Comparison of ENCODE assay signal across 8 mouse cellular contexts in genomic region chr1:184853339-184853738, GRCm38 (mm10). TPM values are rescaled to one million over a fixed set of nuclear protein-coding genes. Genes with fewer than 3 reads are reported as not detected.
A peak's percentile ranks its signal among the peaks of the same experiment; 100 is the strongest.
DNase-seq lines count a peak whose midpoint lies in the region; ATAC-seq and TF ChIP-seq lines count a peak whose summit lies in the region.

No protein-coding gene starts in this region.

- peak; percentile 98 for TF ChIP-seq EP300 in heart, adult 2 months (IDR thresholded peaks at IDR 0.05; ENCODE audit: insufficient read depth, low read depth, low read length)

- no peaks in the 10 kb centered on the region for H3K36me3 ChIP-seq in C2C12 (ENCODE audit: control insufficient read depth, insufficient read depth)
- H3K36me3 ChIP-seq in embryonic facial prominence, embryonic 12.5 days = no peaks in the 10 kb centered on the region
- no peaks in the 10 kb centered on the region for H3K36me3 ChIP-seq in heart, adult 2 months (ENCODE audit: control insufficient read depth, insufficient read depth, low read length)
- no peaks in the 10 kb centered on the region for H3K36me3 ChIP-seq in kidney, adult 2 months (ENCODE audit: control insufficient read depth, insufficient read depth, low read length)

- H3K27me3 ChIP-seq in C2C12 (ENCODE audit: control insufficient read depth, insufficient read depth, insufficient read length) = no peaks in the 10 kb centered on the region
- H3K27me3 ChIP-seq in embryonic facial prominence, embryonic 12.5 days = peaks cover 13% of the 10 kb centered on the region; the same call in 1 of the 2 replicates
- H3K27me3 ChIP-seq in heart, adult 2 months (ENCODE audit: control insufficient read depth, insufficient read depth, low read length) = no peaks in the 10 kb centered on the region
- no peaks in the 10 kb centered on the region for H3K27me3 ChIP-seq in kidney, adult 2 months (replicated peaks; ENCODE audit: control insufficient read depth, insufficient read depth, low read length)

- peak overlapping the region; percentile 21 for H3K4me2 ChIP-seq in embryonic facial prominence, embryonic 12.5 days (replicated peaks)

- H3K4me3 ChIP-seq in C2C12 (ENCODE audit: insufficient read depth, poor library complexity, severe bottlenecking) = no peak overlapping the region
- no peak overlapping the region; the same call in 1 of the 2 replicates for H3K4me3 ChIP-seq in embryonic facial prominence, embryonic 12.5 days
- peak overlapping the region; percentile 39 for H3K4me3 ChIP-seq in heart, adult 2 months
- no peak overlapping the region for H3K4me3 ChIP-seq in kidney, adult 2 months (ENCODE audit: insufficient read depth, low read depth, low read length)

- intact Hi-C loops in heart, adult 2 months (cut with DNase I) = loop anchor here (1.0 to 2.0 kb wide), 3 partner anchors 29 to 340 kb away; no protein-coding TSS in a partner anchor

- H3K79me3 ChIP-seq in C2C12 (ENCODE audit: low read depth) = no peaks in the 10 kb centered on the region

- ATAC-seq in embryonic facial prominence, embryonic 12.5 days (ENCODE audit: insufficient number of reproducible peaks, insufficient read depth, low FRiP score, low TSS enrichment) = 0 out of 2 replicates have a peak, but pooled peaks have one; percentile 38
- 0 out of 2 replicates have a peak, but pooled peaks have one; percentile 36 for ATAC-seq in monocyte, adult 5-6 weeks (replicated peaks; ENCODE audit: insufficient number of reproducible peaks, low FRiP score, low TSS enrichment, poor library complexity, severe bottlenecking)

- H3K79me2 ChIP-seq in C2C12 (ENCODE audit: control insufficient read depth, insufficient read depth) = no peaks in the 10 kb centered on the region
- H3K79me2 ChIP-seq in heart, adult 2 months (replicated peaks; ENCODE audit: control insufficient read depth, insufficient read depth, low read length) = no peaks in the 10 kb centered on the region

- peak; percentile 70 for DNase-seq in adrenal gland, adult 8-10 months
- peak; percentile 83 to 85 for DNase-seq in heart, adult 2 months
- DNase-seq in kidney, adult 2 months = peak; percentile 91
- DNase-seq in liver = peak; percentile 65
- peak; percentile 76 for DNase-seq in thymus, postnatal 14 days

- peak; percentile 54; the same call in 1 of the 2 replicates for TF ChIP-seq POLR2A in heart, adult 2 months (IDR thresholded peaks at IDR 0.05; ENCODE audit: insufficient read depth, low read depth, low read length)
- TF ChIP-seq POLR2A in kidney, adult 2 months (IDR thresholded peaks at IDR 0.05; ENCODE audit: low read depth, low read length) = no peak

- TF ChIP-seq CTCF in C2C12 (IDR thresholded peaks at IDR 0.05; ENCODE audit: control insufficient read depth, insufficient read depth, insufficient read length) = peak; percentile 45
- TF ChIP-seq CTCF in heart, adult 2 months (IDR thresholded peaks at IDR 0.05) = peak; percentile 98
- TF ChIP-seq CTCF in kidney, adult 2 months (conservative IDR thresholded peaks at IDR 0.05; ENCODE audit: insufficient read depth, insufficient read length, low read depth, low read length) = peak; percentile 97

- H3K4me1 ChIP-seq in embryonic facial prominence, embryonic 12.5 days = peaks cover 6% of the 10 kb centered on the region; the same call in 1 of the 2 replicates
- H3K4me1 ChIP-seq in heart, adult 2 months (ENCODE audit: control insufficient read depth, insufficient read depth, low read length) = peaks cover 14% of the 10 kb centered on the region
- peaks cover 22% of the 10 kb centered on the region for H3K4me1 ChIP-seq in kidney, adult 2 months (ENCODE audit: control insufficient read depth, insufficient read depth, low read length)

- H3K9me3 ChIP-seq in embryonic facial prominence, embryonic 12.5 days = no peaks in the 10 kb centered on the region

- no peak overlapping the region for H3K9ac ChIP-seq in embryonic facial prominence, embryonic 12.5 days
- H3K9ac ChIP-seq in heart, adult 2 months (ENCODE audit: low read depth, low read length) = peak overlapping the region; percentile 20; the same call in 1 of the 2 replicates

- H3ac ChIP-seq in C2C12 (ENCODE audit: control insufficient read depth, insufficient read length, low read depth) = no peak overlapping the region

- WGBS in embryonic facial prominence, embryonic 12.5 days = 21% methylated on average over 5 of the region's 5 CpGs
- WGBS in heart, adult 2 months = 5% methylated on average over 5 of the region's 5 CpGs
- 31% methylated on average over 5 of the region's 5 CpGs for WGBS in kidney, adult 2 months

- H3K27ac ChIP-seq in embryonic facial prominence, embryonic 12.5 days = no peak overlapping the region
- peak overlapping the region; percentile 93 for H3K27ac ChIP-seq in heart, adult 2 months
- peak overlapping the region; percentile 70 for H3K27ac ChIP-seq in kidney, adult 2 months (ENCODE audit: insufficient read depth, low read depth, low read length)

TF ChIP-seq in C2C12, 6 proteins besides CTCF, POLR2A, EP300 and RAD21:
- TF ChIP-seq MYOG (IDR thresholded peaks at IDR 0.05; ENCODE audit: control insufficient read depth, extremely low read depth, insufficient read length) = no peak
- TF ChIP-seq USF1 (IDR thresholded peaks at IDR 0.05; ENCODE audit: low read depth) = no peak
- TF ChIP-seq CEBPB (IDR thresholded peaks at IDR 0.05; ENCODE audit: low read depth) = no peak

RNA-seq across cellular contexts. Expression of gene Marc2, which starts 7.1 kb away (rescaled TPM):
- 56.9 TPM for polyA plus RNA-seq in C2C12 (2012; fragmentation: generic; extraction: Trizol)
- total RNA-seq in adrenal gland, adult 8-10 months (2022) = 100 to 1,000 TPM; 349 to 519 (median 450) TPM
- polyA plus RNA-seq in embryonic facial prominence, embryonic 12.5 days (2016; fragmentation: Nextera tagmentation; extraction: Ambion mirVana) = 144 and 152 TPM in 2 replicates
- 100 to 1,000 TPM; 106 to 146 TPM for total RNA-seq in heart, adult 2 months (2021)
- 41.6 and 56.6 TPM in 2 replicates for polyA plus RNA-seq in heart, adult 2 months (2012; rRNA removed)
- polyA plus RNA-seq in kidney, adult 2 months (2012; rRNA removed) = 257 and 403 TPM in 2 replicates
- 44.9 to 78.1 TPM (median 60.4 TPM) in 3 replicates for total RNA-seq in monocyte, adult 5-6 weeks (2017)

RNA-seq across cellular contexts. Expression of gene C130074G19Rik, which starts 29.7 kb away (rescaled TPM):
- polyA plus RNA-seq in C2C12 (2012; fragmentation: generic; extraction: Trizol) = not detected
- total RNA-seq in adrenal gland, adult 8-10 months (2022) = 10 to 100 TPM; 30.1 to 57.1 (median 41.9) TPM
- 1.0 and 1.3 TPM in 2 replicates for polyA plus RNA-seq in embryonic facial prominence, embryonic 12.5 days (2016; fragmentation: Nextera tagmentation; extraction: Ambion mirVana)
- 10 to 100 TPM; 13.5 to 18.8 TPM for total RNA-seq in heart, adult 2 months (2021)
- 7.3 and 10.7 TPM in 2 replicates for polyA plus RNA-seq in heart, adult 2 months (2012; rRNA removed)
- 83.3 and 113 TPM in 2 replicates for polyA plus RNA-seq in kidney, adult 2 months (2012; rRNA removed)
- total RNA-seq in monocyte, adult 5-6 weeks (2017) = not detected in 3 replicates

RNA-seq across cellular contexts. Expression of gene Marc1, which starts 42.2 kb away (rescaled TPM):
- polyA plus RNA-seq in C2C12 (2012; fragmentation: generic; extraction: Trizol) = 0.01 TPM
- 1 to 10 TPM in 3 of 4 experiments, under 1 TPM in 1; 0.68 to 3.5 (median 1.6) TPM for total RNA-seq in adrenal gland, adult 8-10 months (2022)
- polyA plus RNA-seq in embryonic facial prominence, embryonic 12.5 days (2016; fragmentation: Nextera tagmentation; extraction: Ambion mirVana) = not detected in 2 replicates
- not detected for total RNA-seq in heart, adult 2 months (2021)
- polyA plus RNA-seq in heart, adult 2 months (2012; rRNA removed) = 0.20 and 0.41 TPM in 2 replicates
- 1.0 and 2.1 TPM in 2 replicates for polyA plus RNA-seq in kidney, adult 2 months (2012; rRNA removed)
- not detected in 3 replicates for total RNA-seq in monocyte, adult 5-6 weeks (2017)

Comparison
In these comparisons a context has a peak if more than half of its experiments do, and no peak if none do; other contexts are left out.
1. CTCF ChIP-seq: peak in every context shown above with its lines; median percentile 98 in heart, adult 2 months; 97 in kidney, adult 2 months; 45 in C2C12.